Mouse (Mus musculus): ENCODE data around the gene Plin3.

DNA sequence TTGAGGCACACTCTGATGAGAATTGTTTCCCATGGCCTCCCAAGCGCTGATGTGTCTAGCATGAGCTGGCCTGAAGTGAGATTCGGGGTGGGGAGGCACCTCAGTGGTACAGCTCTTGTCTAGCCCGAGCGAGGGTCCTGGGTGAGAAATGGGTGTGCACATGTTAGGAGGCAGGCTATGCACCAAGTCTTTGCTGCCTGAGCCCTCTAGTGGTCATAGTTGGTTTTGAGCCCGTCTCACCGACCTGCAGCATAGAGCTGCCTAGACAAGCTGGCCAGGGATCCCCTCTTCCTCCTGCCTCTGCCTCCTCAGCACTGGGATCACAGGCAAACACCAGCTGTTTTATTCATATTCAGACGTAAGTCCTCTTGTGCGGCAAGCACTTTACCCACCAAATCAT is 28.7 kb downstream of the Plin3 start:
- TF ChIP-seq ZC3H11A (IDR thresholded peaks at IDR 0.05; ENCODE audit: borderline replicate concordance, low read depth, low read length) (peak; percentile 35; the same call in 1 of the 2 replicates), MAFK (IDR thresholded peaks at IDR 0.05; ENCODE audit: insufficient read depth, low read depth, low read length) (no peak), HCFC1 (IDR thresholded peaks at IDR 0.05; ENCODE audit: borderline replicate concordance, insufficient read depth, low read length) (0 out of 2 replicates have a peak, but pooled peaks have one; percentile 49), CHD2 (IDR thresholded peaks at IDR 0.05; ENCODE audit: low read depth, low read length) (no peak)
